Mouse (Mus musculus) cerebellum, postnatal 36 days (tissue): ENCODE measurements at regions not wholly inside any gene's neighbourhood (a gene's known extent, or its start where the extent isn't known, plus 50 kb on each side); places are given as distances from the start of the nearest gene placed in this dataset.
"Not testable (repeated sequence)": the region's sequence is repeated elsewhere in the genome, so short reads cannot be mapped to it uniquely, and the experiment has no call there.

Experiments used
- DNase-seq, 2 experiments: peaks; one replicate each; pipeline ENCODE4 v3.0.0; 2021 to 2022; ENCODE audit warnings: mixed read lengths in 2 of 2

DNA sequence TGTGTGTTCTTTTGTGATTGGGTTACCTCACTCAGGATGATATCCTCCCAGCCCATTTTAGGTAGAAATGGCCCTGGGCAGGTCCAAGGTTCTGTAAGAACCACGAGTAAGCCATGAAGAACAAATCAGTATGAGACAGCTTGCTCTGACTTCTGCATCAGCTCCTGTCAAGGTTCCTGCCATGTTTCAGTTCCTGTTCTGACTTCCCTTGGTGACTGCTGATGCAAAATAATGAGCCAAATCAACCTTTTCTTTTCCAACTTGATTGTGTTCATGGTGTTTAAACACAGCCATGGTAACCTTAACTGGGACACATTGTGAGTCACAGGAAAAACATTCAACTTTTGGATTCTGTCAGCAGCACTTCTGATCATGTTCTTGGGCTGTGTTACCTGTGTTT is 667.4 kb upstream of the Igfbp7 start:
- DNase-seq = no peak

DNA sequence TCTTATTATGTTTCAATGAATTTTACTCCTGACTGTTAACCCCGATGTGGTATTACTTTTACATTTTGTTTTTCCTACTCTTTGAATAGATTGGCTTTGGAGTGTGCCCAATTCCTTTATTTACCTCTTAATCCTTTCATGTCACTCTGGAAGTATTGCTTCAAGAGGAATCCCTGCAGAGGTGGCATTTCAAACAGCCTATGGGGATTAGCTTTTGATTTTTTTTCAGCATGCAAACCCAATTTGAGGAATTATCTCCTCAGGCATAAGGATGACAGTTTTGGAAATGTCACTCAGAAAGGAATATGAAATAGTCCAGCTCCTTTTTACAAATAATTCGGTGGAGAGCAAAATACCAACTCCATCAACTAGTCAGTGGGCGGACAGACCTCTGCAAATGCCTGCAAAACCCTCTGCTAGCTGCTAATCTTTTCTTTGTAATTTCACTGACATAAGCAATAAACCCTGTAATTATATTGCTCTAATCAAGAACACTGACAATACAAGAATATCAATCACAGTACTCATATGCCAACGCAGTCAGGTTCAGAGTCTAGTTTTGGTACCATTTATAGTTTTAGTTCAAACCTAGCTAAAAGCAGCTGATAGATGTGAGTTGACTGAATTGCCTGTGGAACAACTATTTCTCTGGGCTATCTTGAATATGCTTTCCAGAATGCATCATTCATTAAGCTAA is 624.9 kb upstream of the Igfbp7 start:
- no peak for DNase-seq

DNA sequence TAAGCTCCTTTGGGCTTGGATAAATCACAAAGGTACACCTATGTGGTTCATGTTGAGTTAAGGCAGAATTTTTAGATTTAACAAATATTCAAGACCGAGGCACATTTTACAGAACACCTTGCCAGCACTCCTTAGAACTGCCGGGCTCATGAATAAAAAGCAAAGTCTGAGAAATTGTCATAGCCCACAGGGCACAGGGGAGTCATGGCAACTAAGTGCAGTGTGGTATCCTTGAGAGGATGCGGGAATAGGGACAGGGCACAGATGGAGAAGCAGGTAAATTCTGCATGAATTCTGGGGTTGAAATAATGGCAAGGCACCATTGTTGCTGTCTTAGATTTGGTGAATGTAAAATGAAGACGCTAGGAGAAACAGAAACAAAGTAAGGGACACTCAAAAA is 609.7 kb upstream of the Igfbp7 start:
- no peak for DNase-seq

- no peak for DNase-seq
Observed at GRCm38 (mm10) chr5:77986449-77987047, 578.7 kb upstream of the Igfbp7 start.

DNA sequence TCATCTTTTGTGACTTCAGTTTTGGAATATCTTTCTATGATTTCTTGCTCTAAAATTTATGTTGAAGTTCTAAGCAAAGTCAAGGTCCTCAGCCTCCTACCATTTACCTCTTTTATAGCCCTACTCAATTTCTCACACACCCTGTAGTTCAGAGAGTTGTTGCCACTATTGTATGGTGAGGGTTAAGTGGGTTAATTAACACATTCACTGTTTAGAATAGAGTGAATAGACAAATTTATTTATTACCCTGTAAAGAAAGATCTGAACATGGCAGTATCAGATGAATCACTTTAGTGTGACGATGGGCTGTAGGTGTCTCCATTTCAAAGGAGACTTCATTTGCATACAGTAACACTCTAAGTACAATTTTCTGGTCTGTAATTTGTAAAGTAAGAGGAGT is 577.4 kb upstream of the Igfbp7 start:
- no peak for DNase-seq

- DNase-seq = not testable (repeated sequence)
Observed at GRCm38 (mm10) chr5:77940021-77940420, 532.2 kb upstream of the Igfbp7 start.

DNA sequence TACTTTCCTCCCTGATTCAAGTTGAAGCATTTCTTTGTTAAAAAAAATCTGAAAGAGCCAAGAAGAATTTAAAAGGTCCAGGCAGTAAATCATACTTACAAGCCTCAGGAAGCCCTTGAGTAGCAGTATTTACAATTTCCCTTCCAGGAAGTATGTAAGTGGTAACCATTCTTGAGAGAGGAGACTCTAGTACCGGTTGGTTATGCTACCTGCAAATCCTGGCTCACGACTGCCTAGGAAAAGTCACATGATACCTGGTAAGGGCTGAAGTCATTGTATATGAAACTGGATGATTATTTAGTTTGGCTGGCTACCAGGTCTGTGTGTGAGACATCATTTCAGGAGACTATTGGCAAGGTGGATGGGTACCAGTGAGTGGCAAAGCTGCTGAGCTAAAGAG is 524.0 kb upstream of the Igfbp7 start:
- no peak for DNase-seq

DNA sequence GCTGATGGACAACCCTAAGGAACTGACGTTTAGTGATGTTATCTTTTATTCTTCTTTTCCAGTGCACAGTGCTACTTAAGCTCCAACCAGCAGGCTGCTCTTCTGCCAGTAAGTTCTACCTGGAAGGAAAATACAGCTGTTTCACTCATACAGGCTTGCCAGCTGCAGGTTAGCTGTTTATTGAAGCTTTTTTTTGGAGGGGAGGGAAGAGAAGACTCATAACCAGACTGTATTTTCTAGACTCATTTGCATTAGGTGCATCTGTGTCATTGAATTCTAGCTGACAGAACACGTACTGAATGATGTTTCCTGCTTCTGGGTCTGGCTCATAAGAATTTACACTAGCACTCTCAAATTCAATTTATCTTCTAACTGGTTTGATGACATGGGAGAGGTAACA is 513.3 kb upstream of the Igfbp7 start:
- no peak for DNase-seq

GRCm38 (mm10) chr5:77917086-77917676 is 509.3 kb upstream of the Igfbp7 start:
- no peak for DNase-seq

GRCm38 (mm10) chr5:77916375-77916774 is 508.5 kb upstream of the Igfbp7 start:
- no peak for DNase-seq

DNA sequence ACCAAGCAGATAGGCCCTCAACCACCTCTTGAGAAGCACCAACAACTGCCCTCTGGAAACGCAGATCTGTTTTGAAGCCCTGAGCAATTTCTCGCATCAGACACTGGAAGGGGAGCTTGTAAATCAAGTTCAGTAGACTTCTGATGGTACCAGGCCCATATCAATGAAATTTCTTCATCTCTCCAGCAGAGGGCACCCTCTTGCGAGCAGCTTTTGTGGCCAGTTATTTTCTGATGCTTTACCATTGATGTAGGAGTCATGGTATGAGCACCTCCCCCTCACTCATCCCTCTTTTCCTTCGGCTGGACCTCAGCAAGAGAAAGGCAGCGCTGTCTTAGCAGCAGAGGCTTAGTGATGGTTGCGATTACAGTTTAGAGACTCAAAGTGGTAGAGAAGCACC is 501.4 kb upstream of the Igfbp7 start:
- no peak for DNase-seq

- not testable (repeated sequence) for DNase-seq
Observed at GRCm38 (mm10) chr5:77892024-77892423, 484.2 kb upstream of the Igfbp7 start.

DNA sequence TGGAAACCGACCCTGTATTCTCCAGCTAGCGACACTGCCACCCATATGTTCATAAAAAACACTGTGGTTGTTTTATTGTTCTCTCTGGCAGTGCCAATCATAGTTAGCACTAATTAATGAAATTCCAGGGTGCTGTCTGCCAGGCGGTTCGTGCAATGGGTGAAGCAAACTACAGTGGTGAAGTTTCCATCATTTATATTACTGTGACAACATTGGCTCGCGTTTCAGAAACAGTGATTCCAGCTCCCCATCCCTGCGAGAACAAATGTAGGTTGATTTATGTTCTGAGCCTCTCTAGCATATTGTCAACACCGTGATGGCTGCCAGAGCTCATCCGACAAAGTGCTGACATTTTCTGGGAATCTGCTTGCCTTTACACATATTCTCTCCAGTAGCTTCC is 480.7 kb upstream of the Igfbp7 start:
- no peak for DNase-seq

GRCm38 (mm10) chr5:77871403-77871802 is 463.6 kb upstream of the Igfbp7 start:
- no peak for DNase-seq

GRCm38 (mm10) chr5:77865342-77865741 is 457.5 kb upstream of the Igfbp7 start:
- no peak for DNase-seq

GRCm38 (mm10) chr5:77855191-77855590 is 447.4 kb upstream of the Igfbp7 start:
- no peak for DNase-seq

GRCm38 (mm10) chr5:77853999-77854784 is 446.4 kb upstream of the Igfbp7 start:
- DNase-seq = no peak

DNA sequence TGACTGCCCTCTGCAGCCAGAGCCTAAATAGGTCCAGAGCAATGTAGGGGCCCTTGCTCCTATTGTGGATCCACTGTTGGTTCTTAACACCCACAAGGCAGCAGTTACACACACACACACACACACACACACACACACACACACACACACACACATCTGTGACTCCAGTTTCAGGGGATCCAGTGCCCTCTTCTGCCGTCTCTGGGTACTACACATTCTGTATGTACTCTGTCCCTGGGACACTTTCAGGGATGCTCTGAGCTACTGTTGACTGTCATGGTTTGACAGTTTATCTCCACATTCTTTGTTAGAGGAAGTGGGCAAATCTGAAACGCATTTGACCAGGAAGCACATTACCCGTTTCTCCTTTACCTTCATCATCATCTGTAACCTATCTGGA is 443.8 kb upstream of the Igfbp7 start:
- no peak for DNase-seq

GRCm38 (mm10) chr5:77838186-77839097 is 430.6 kb upstream of the Igfbp7 start:
- no peak for DNase-seq

- no peak for DNase-seq
Observed at GRCm38 (mm10) chr5:77827971-77828370, 420.1 kb upstream of the Igfbp7 start.

GRCm38 (mm10) chr5:77826063-77826462 is 418.2 kb upstream of the Igfbp7 start:
- DNase-seq = peak; percentile 44 to 45

GRCm38 (mm10) chr5:77816759-77817280 is 409.0 kb upstream of the Igfbp7 start:
- DNase-seq = no peak
